Mouse (Mus musculus): ENCODE results near the gene Ptprk. TPM values are rescaled to one million over a fixed set of nuclear protein-coding genes. Genes with fewer than 3 reads are reported as not detected.

Ptprk gene
- total RNA-seq, 2 experiments from 2014 or later: 54.3 to 56.2 TPM

DNA sequence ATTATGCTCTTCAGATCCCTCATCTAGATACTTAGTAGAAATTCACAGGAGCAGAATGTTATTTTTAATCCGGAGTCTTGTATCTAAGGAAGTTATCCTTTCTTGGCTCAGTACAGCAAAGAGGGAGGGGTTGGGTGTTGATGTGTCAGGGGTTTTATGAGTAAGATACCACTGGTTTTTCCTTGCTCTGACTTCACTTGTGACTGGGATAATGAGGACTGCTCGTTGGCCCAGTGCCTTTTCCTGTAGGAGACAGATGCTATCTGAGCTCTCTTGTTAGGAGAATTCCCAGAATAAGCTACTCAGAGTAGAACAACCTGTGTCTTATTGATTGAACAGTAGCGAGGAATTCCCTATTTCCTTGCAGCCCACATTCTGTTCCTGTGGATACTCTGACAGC is 39.3 kb downstream of the Ptprk start:
- DNase-seq: peak in 1 of 2 experiments; percentile 26

- no peak for DNase-seq
Observed at GRCm38 (mm10) chr10:28116982-28117381, 42.4 kb downstream of the Ptprk start.

GRCm38 (mm10) chr10:28118783-28119365 is 44.3 kb downstream of the Ptprk start:
- no peak for DNase-seq

- DNase-seq: no peak
Observed at GRCm38 (mm10) chr10:28123881-28124280, 49.3 kb downstream of the Ptprk start.

DNA sequence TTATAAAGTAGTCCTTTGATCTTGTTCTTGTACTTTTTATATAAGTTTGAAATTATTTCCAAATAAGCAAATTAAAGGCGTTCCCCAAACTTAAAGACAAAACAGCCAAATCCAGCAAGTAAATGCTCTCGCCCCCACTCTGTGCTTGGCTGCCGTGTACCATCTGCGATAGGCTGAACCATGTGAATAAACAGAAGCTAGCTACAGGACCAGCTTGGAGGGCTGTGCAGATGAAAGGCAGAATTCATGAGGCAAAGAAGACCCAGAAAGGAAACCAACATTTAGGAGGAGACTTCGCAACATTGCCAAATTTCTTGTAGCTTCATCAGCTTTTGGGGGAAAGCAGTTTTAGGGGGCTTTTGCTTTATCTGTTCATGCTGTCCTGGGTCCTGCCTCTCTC is 53.4 kb downstream of the Ptprk start:
- DNase-seq: peak; percentile 61 to 62

- DNase-seq: no peak
Observed at GRCm38 (mm10) chr10:28128450-28128849, 53.8 kb downstream of the Ptprk start.

DNA sequence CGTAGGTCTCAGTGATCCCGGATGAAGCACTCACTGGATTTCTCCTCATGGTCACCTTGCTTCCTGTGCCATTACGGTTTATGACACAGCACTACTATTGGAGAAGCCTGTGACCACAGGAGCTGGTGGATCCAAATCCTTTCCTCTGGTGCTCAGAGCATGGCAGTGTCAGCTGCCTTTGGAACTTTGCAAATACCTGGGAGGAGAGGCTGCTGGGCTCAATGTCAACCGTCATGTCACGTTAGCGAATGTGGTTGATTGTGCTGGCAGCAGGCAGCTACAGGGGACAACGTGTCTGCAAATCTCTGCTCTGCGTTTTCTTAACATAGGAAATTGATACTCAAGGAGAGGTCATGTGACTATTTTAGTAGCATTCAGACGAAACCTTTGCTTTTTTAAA is 55.8 kb downstream of the Ptprk start:
- DNase-seq: no peak

- no peak for DNase-seq
Observed at GRCm38 (mm10) chr10:28133770-28134169, 59.1 kb downstream of the Ptprk start.

GRCm38 (mm10) chr10:28138399-28138798 is 63.8 kb downstream of the Ptprk start:
- DNase-seq: no peak

DNA sequence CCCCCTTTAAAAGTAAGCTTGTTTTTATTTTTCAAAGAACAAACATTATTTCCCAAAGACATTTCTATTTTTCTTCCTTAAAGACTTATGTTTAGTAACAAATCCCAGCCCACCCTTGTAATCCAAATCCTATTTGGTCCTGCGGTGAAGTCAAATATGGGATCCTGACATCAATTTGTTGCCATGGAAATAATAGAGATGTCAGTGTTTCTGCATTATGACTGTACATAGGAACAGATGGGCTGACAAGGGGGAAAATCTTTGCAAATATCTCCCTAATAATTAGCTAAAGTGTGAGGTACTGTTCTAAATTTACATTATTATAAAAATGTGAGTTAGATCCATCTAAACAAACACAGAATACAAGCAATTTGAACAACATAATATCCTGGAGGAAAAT is 69.8 kb downstream of the Ptprk start:
- DNase-seq: no peak

- no peak for DNase-seq
Observed at GRCm38 (mm10) chr10:28145326-28145725, 70.7 kb downstream of the Ptprk start.

- peak in 1 of 2 experiments; percentile 12 for DNase-seq
Observed at GRCm38 (mm10) chr10:28155688-28156685, 81.4 kb downstream of the Ptprk start.

- no peak for DNase-seq
Observed at GRCm38 (mm10) chr10:28159716-28160115, 85.1 kb downstream of the Ptprk start.

DNA sequence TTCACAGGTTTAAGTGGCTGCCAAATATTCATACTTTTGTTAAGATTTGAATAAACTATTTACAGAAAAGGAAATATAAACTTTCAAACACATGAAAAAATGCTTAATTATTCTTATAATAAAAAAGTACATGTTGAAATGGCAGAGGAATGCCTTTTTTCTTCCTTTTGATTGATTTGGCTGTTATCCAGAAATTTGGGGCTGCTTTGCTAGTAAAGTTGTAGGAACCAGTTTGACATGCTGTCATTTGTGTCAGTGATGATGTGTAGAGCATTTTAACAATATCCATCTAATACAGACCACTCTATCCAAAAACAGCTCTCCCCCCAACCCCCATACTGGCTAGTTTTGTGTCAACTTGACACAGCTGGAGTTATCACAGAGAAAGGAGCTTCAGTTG is 86.7 kb downstream of the Ptprk start:
- DNase-seq: no peak

DNA sequence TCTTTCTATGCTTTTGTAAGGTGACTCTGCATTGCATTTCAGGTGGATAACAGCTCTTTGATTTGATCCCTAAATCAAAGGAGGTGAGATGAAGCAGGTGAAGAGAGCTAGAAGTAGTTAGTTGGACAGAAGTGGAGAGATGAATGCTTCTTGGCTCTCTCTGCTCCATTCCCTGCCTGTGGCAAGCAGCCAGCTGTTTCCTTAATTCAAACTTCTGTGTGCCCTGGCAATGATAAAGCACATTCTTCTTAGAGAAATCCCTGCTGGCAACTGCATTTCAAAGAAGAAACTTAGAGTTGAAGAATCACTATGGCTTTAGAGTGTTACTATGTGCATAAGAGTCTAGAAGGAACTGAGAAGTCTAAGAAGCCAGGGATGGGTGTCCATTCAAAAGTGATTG is 89.6 kb downstream of the Ptprk start:
- no peak for DNase-seq

DNA sequence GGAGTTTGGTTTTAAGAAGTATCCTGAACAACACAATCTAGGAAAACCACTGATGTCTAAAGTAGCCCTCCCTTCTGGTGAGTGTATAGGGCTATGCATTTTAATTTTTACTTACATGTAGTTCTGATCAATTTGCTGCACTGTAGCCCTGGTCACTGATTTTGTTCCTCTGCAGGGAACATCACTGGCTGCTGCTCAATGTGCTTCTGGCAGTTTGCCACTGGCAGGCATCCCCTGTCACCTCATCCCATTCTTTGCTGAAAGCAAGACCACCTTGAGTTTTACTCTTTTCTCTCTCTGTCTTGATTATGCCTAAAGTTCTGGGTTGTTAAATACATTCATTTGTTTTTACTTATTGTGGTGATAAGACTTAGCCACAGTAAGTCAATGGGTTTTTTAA is 90.1 kb downstream of the Ptprk start:
- no peak for DNase-seq

DNA sequence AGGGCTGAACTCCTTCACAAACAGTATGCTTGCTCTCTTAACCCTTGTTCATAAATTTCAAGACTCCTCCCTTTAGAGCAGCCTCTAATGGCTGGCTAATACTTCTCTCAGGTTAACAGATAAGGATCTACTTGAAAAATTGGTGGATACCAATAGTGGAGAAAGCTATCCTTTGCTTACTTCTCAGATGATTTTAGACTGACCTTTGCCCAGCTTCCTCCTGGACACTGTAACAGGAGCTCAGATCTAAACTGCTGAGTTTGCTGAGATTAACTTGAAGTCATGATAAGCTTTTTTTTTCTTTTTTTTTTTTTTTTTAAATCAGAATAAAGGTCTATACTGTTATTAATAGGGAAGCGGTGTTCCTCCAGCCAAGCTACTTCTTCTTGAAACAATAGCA is 92.0 kb downstream of the Ptprk start:
- DNase-seq: no peak

DNA sequence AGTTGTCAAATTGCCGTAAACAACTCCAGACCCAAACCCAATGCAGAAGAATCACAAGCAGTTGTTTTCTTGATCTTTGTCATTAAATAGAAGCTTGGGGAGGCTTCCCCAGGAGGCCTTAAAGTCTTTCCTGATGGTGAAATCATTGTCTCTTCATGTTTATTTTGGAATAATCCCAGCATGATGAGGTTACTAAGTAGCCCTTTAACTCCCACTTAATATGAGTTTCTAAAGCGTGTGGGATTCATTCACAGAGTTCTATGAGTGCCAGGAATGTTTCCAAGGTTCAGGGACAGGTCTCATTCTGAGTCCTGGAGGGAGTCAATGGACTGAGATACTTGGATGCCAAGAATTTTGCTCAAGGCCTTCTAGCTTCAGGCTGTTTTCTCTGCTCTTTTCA is 92.5 kb downstream of the Ptprk start:
- no peak for DNase-seq

DNA sequence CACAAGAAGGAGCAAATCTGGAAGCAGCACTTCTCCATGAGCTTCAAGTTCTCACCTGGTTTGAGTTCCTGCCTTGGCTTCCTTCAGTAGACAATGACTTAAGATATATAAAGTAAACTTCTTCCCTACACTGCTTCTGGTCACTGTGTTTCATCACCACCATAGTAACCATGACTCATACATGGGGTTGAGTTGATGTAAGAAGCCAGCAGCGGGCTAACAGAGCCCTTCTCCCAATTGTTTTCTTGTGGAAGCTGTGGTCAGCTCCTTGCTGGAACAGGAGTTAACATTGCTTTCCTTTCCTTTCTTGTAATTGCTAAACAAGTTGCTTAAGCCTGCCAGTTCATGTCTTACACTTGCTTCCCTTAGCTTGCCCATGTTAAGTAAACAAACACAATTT is 96.6 kb downstream of the Ptprk start:
- DNase-seq: no peak

GRCm38 (mm10) chr10:28178876-28179275 is 104.3 kb downstream of the Ptprk start:
- DNase-seq: peak in 1 of 2 experiments; percentile 18

DNA sequence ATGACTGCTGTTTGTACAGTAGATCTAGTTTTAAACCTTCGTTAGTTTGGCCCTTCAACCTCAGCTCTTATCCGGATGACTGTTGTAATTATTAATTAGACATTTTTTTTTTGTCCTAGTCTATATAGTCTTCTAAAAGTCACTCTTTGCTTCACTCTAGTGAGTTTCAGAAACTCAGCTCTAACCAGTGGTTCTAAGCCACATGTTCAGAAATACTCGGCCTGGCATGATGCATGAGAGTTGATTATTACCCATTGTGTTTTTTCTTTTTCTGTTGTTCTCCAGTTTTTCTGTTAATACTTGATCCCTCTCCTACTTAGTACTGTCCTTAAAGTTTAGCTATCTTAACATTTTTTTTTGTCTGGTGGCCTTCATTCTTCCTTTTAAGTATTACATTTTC is 107.5 kb downstream of the Ptprk start:
- no peak for DNase-seq

- no peak for DNase-seq
Observed at GRCm38 (mm10) chr10:28184675-28185074, 110.1 kb downstream of the Ptprk start.

GRCm38 (mm10) chr10:28185326-28185725 is 110.7 kb downstream of the Ptprk start:
- DNase-seq: no peak

Data from layer of hippocampus, postnatal 36 days (tissue).